In genomic region chr5:74190161-74190491, GRCm38 (mm10) we compare ENCODE assay signal across 8 mouse cellular contexts. TPM values are rescaled to one million over a fixed set of nuclear protein-coding genes. Genes with fewer than 3 reads are reported as not detected.
A peak's percentile ranks its signal among the peaks of the same experiment; 100 is the strongest.
DNase-seq lines count a peak whose midpoint lies in the region; ATAC-seq and TF ChIP-seq lines count a peak whose summit lies in the region.

No protein-coding gene starts in this region.

- no peak for TF ChIP-seq EP300 in lung, postnatal 0 days (IDR thresholded peaks at IDR 0.05)

- H3K4me3 ChIP-seq in kidney, embryonic 16.5 days (ENCODE audit: low read length) = no peak overlapping the region
- H3K4me3 ChIP-seq in cortical plate, adult 2 months (ENCODE audit: insufficient read depth, low read length) = 0 out of 2 replicates have a peak overlapping the region, but pooled peaks have one; percentile 2
- no peak overlapping the region for H3K4me3 ChIP-seq in heart, embryonic 14.5 days (ENCODE audit: control insufficient read depth in 1 of 2, insufficient read depth in 1 of 2, low read depth in 1 of 2, low read length in 2 of 2)
- H3K4me3 ChIP-seq in lung, postnatal 0 days (ENCODE audit: low read depth, low read length) = no peak overlapping the region

- no peaks in the 10 kb centered on the region for H3K27me3 ChIP-seq in kidney, embryonic 16.5 days (ENCODE audit: insufficient read depth, low read length)
- no peaks in the 10 kb centered on the region for H3K27me3 ChIP-seq in heart, embryonic 14.5 days (ENCODE audit: control insufficient read depth, insufficient read depth, low read length)
- H3K27me3 ChIP-seq in lung, postnatal 0 days (replicated peaks; ENCODE audit: insufficient read depth, low read length) = no peaks in the 10 kb centered on the region

- peaks cover 18% of the 10 kb centered on the region for H3K4me1 ChIP-seq in kidney, embryonic 16.5 days (ENCODE audit: insufficient read depth, low read length)
- peaks cover 9% of the 10 kb centered on the region; the same call in 1 of the 2 replicates for H3K4me1 ChIP-seq in cortical plate, adult 2 months (ENCODE audit: control insufficient read depth, insufficient read depth, low read length)
- peaks cover 29 to 43% of the 10 kb centered on the region in 2 experiments for H3K4me1 ChIP-seq in heart, embryonic 14.5 days (ENCODE audit: control insufficient read depth in 2 of 2, insufficient read depth in 2 of 2, low read length in 2 of 2)
- peaks cover 12% of the 10 kb centered on the region; the same call in 1 of the 2 replicates for H3K4me1 ChIP-seq in lung, postnatal 0 days (ENCODE audit: insufficient read depth, low read depth, low read length)

- no peak for TF ChIP-seq CTCF in cortical plate, adult 2 months (IDR thresholded peaks at IDR 0.05; ENCODE audit: extremely low read depth, insufficient read depth, low read length)
- no peak for TF ChIP-seq CTCF in lung, postnatal 0 days (IDR thresholded peaks at IDR 0.05)

- peak; percentile 65 for DNase-seq in kidney, adult 11 months
- peak; percentile 62 for DNase-seq in lung, postnatal 0 days (ENCODE audit: low spot score)
- DNase-seq in right cerebral cortex, postnatal 14 days = no peak

- H3K9me3 ChIP-seq in kidney, embryonic 16.5 days (ENCODE audit: low read length) = no peaks in the 10 kb centered on the region
- H3K9me3 ChIP-seq in heart, embryonic 14.5 days (ENCODE audit: control insufficient read depth, low read length) = no peaks in the 10 kb centered on the region
- H3K9me3 ChIP-seq in lung, postnatal 0 days (ENCODE audit: low read length) = no peaks in the 10 kb centered on the region

- H3K9ac ChIP-seq in kidney, embryonic 16.5 days (replicated peaks; ENCODE audit: low read length) = no peak overlapping the region
- no peak overlapping the region for H3K9ac ChIP-seq in heart, embryonic 14.5 days (ENCODE audit: low read length)
- no peak overlapping the region for H3K9ac ChIP-seq in lung, postnatal 0 days (replicated peaks; ENCODE audit: low read depth)

- TF ChIP-seq POLR2A in cortical plate, adult 2 months (IDR thresholded peaks at IDR 0.05; ENCODE audit: extremely low read depth, insufficient read depth, low read length) = no peak

- ATAC-seq in kidney, embryonic 16.5 days (ENCODE audit: low FRiP score, low TSS enrichment) = no peak
- no peak for ATAC-seq in heart, embryonic 14.5 days (ENCODE audit: insufficient number of reproducible peaks, insufficient read depth, low FRiP score, low read depth)
- no peak for ATAC-seq in lung, postnatal 0 days
- ATAC-seq in cerebellum, adult (ENCODE audit: insufficient number of reproducible peaks, low FRiP score, low TSS enrichment) = no peak
- no peak for ATAC-seq in inflammation-experienced regulatory T-cells, adult 6 months

- no peak overlapping the region for H3K27ac ChIP-seq in kidney, embryonic 16.5 days (ENCODE audit: low read length)
- peak overlapping the region; percentile 71 for H3K27ac ChIP-seq in cortical plate, adult 2 months (ENCODE audit: insufficient read depth, low read length)
- peak overlapping the region; percentile 49 to 55; a peak in 3 of 4 replicates for H3K27ac ChIP-seq in heart, embryonic 14.5 days (replicated peaks in 1 of 2; ENCODE audit: control insufficient read depth in 1 of 2, insufficient read depth in 1 of 2, low read depth in 2 of 2, low read length in 2 of 2)
- H3K27ac ChIP-seq in lung, postnatal 0 days (ENCODE audit: low read length) = peak overlapping the region; percentile 52

- H3K4me2 ChIP-seq in kidney, embryonic 16.5 days (replicated peaks; ENCODE audit: low read depth, low read length) = no peak overlapping the region
- peak overlapping the region; percentile 30; the same call in 1 of the 2 replicates for H3K4me2 ChIP-seq in heart, embryonic 14.5 days (ENCODE audit: low read length)
- peak overlapping the region; percentile 3 for H3K4me2 ChIP-seq in lung, postnatal 0 days (replicated peaks; ENCODE audit: low read depth, low read length)

- WGBS in kidney, embryonic 16.5 days = 48% methylated on average over 9 of the region's 9 CpGs
- 42% methylated on average over 9 of the region's 9 CpGs for WGBS in heart, embryonic 14.5 days
- WGBS in lung, postnatal 0 days = 26% methylated on average over 9 of the region's 9 CpGs

- no peaks in the 10 kb centered on the region for H3K36me3 ChIP-seq in kidney, embryonic 16.5 days (ENCODE audit: insufficient read depth, low read length)
- no peaks in the 10 kb centered on the region for H3K36me3 ChIP-seq in heart, embryonic 14.5 days (ENCODE audit: control insufficient read depth, insufficient read depth, low read length)
- no peaks in the 10 kb centered on the region for H3K36me3 ChIP-seq in lung, postnatal 0 days (ENCODE audit: insufficient read depth, low read length)

RNA-seq across cellular contexts. Expression of gene Rasl11b, which starts 5.0 kb away (rescaled TPM):
- 75.1 and 78.0 TPM in 2 replicates for polyA plus RNA-seq in kidney, embryonic 16.5 days (2015; fragmentation: Nextera tagmentation; extraction: Ambion mirVana)
- polyA plus RNA-seq in cortical plate, adult 2 months (2012; rRNA removed) = 119 and 124 TPM in 2 replicates
- polyA plus RNA-seq in heart, embryonic 14.5 days (2014; fragmentation: Nextera tagmentation; extraction: Ambion mirVana) = 85.9 and 92.3 TPM in 2 replicates
- polyA plus RNA-seq in lung, postnatal 0 days (2015; fragmentation: Nextera tagmentation; extraction: Ambion mirVana) = 80.4 and 86.7 TPM in 2 replicates
- 1 to 10 TPM in 2 of 3 experiments, under 1 TPM in 1; 0.53 to 2.9 (median 1.2) TPM for polyA plus RNA-seq in inflammation-experienced regulatory T-cells, adult 6 months (2017; shearing (Covaris generic))

Comparison
In these comparisons a context has a peak if more than half of its experiments do, and no peak if none do; other contexts are left out.
1. RNA of gene Rasl11b, which starts 5.0 kb away (polyA plus RNA-seq): 119 to 124 TPM in cortical plate, adult 2 months, 85.9 to 92.3 TPM in heart, embryonic 14.5 days, 80.4 to 86.7 TPM in lung, postnatal 0 days and 75.1 to 78.0 TPM in kidney, embryonic 16.5 days; 0.53 to 2.9 TPM in inflammation-experienced regulatory T-cells, adult 6 months; every median in the first group is over 10 times any median in the second.